Mouse (Mus musculus): ENCODE measurements around the gene Rfx4. TPM values are rescaled to one million over a fixed set of nuclear protein-coding genes. Genes with fewer than 3 reads are reported as not detected.

Rfx4 gene
- polyA plus RNA-seq, 1 experiment from 2014 or later: not detected

- no peak for ATAC-seq (ENCODE audit: low FRiP score, low TSS enrichment)
- Histone ChIP-seq H3K9ac (ENCODE audit: low read length) (no peak overlapping the region), H3K9me3 (ENCODE audit: control insufficient read depth, low read length) (no peaks in the 10 kb centered on the region), H3K36me3 (ENCODE audit: control insufficient read depth, insufficient read depth, low read length) (no peaks in the 10 kb centered on the region), H3K27me3 (ENCODE audit: control insufficient read depth, insufficient read depth, low read length) (no peaks in the 10 kb centered on the region), H3K4me2 (replicated peaks; ENCODE audit: low read depth) (no peak overlapping the region), H3K27ac (replicated peaks) (no peak overlapping the region), H3K4me1 (replicated peaks; ENCODE audit: control insufficient read depth, insufficient read depth) (no peaks in the 10 kb centered on the region), H3K4me3 (ENCODE audit: low read depth, low read length) (no peak overlapping the region)
- no peak for TF ChIP-seq EP300 (optimal IDR thresholded peaks at IDR 0.05)
- TF ChIP-seq CTCF (IDR thresholded peaks at IDR 0.05; ENCODE audit: low read depth): no peak
- DNase-seq (ENCODE audit: low spot score): no peak
- 48% methylated on average over 12 of the region's 12 CpGs for WGBS
Observed at GRCm38 (mm10) chr10:84871285-84871684, 115.4 kb downstream of the Rfx4 start.

- ATAC-seq (ENCODE audit: low FRiP score, low TSS enrichment) (no peak), DNase-seq (ENCODE audit: low spot score) (no peak)
- Histone ChIP-seq H3K9ac (ENCODE audit: low read length) (no peak overlapping the region), H3K9me3 (ENCODE audit: control insufficient read depth, low read length) (no peaks in the 10 kb centered on the region), H3K4me1 (replicated peaks; ENCODE audit: control insufficient read depth, insufficient read depth) (no peaks in the 10 kb centered on the region), H3K4me2 (replicated peaks; ENCODE audit: low read depth) (no peak overlapping the region), H3K27me3 (ENCODE audit: control insufficient read depth, insufficient read depth, low read length) (no peaks in the 10 kb centered on the region), H3K36me3 (ENCODE audit: control insufficient read depth, insufficient read depth, low read length) (no peaks in the 10 kb centered on the region), H3K4me3 (ENCODE audit: low read depth, low read length) (no peak overlapping the region), H3K27ac (replicated peaks) (no peak overlapping the region)
- no peak for TF ChIP-seq CTCF (IDR thresholded peaks at IDR 0.05; ENCODE audit: low read depth)
- no peak for TF ChIP-seq EP300 (optimal IDR thresholded peaks at IDR 0.05)
- WGBS: 53% methylated on average over 4 of the region's 4 CpGs
Observed at GRCm38 (mm10) chr10:84871921-84872320, 116.1 kb downstream of the Rfx4 start.

- no peaks in the 10 kb centered on the region for H3K4me1 ChIP-seq (replicated peaks; ENCODE audit: control insufficient read depth, insufficient read depth)
- no peak overlapping the region for H3K9ac ChIP-seq (ENCODE audit: low read length)
- H3K4me3 ChIP-seq (ENCODE audit: low read depth, low read length): no peak overlapping the region
- no peak for DNase-seq (ENCODE audit: low spot score)
- H3K27ac ChIP-seq (replicated peaks): no peak overlapping the region
- TF ChIP-seq EP300 (optimal IDR thresholded peaks at IDR 0.05): no peak
- 76% methylated on average over 9 of the region's 9 CpGs for WGBS
- H3K36me3 ChIP-seq (ENCODE audit: control insufficient read depth, insufficient read depth, low read length): no peaks in the 10 kb centered on the region
- no peak overlapping the region for H3K4me2 ChIP-seq (replicated peaks; ENCODE audit: low read depth)
- H3K9me3 ChIP-seq (ENCODE audit: control insufficient read depth, low read length): no peaks in the 10 kb centered on the region
- no peaks in the 10 kb centered on the region for H3K27me3 ChIP-seq (ENCODE audit: control insufficient read depth, insufficient read depth, low read length)
- no peak for ATAC-seq (ENCODE audit: low FRiP score, low TSS enrichment)
Observed at GRCm38 (mm10) chr10:84879823-84880571, 124.1 kb downstream of the Rfx4 start.

DNA sequence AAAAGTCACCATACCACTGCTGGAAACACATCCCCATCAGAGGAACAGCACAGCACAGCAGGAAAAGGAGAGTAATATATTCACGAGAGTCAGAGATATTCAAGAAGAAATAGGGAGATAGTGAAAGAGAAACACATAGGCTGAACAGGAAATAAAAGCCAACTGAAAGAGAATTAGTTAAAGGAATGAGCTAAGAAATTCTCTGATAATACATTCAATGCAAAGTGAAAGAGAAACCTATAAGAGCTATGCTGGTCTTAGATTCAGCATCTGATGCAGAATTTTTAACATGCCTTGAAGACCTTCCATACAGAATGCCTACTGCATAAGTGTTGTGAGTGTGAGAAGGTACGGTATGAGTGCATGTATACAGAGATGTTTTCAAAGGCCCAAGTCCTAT, 126.7 kb downstream of the Rfx4 start:
- Histone ChIP-seq H3K4me3 (ENCODE audit: low read depth, low read length) (no peak overlapping the region), H3K9ac (ENCODE audit: low read length) (no peak overlapping the region), H3K36me3 (ENCODE audit: control insufficient read depth, insufficient read depth, low read length) (no peaks in the 10 kb centered on the region), H3K27ac (replicated peaks) (no peak overlapping the region), H3K4me1 (replicated peaks; ENCODE audit: control insufficient read depth, insufficient read depth) (no peaks in the 10 kb centered on the region), H3K9me3 (ENCODE audit: control insufficient read depth, low read length) (no peaks in the 10 kb centered on the region), H3K4me2 (replicated peaks; ENCODE audit: low read depth) (no peak overlapping the region), H3K27me3 (ENCODE audit: control insufficient read depth, insufficient read depth, low read length) (no peaks in the 10 kb centered on the region)
- TF ChIP-seq CTCF (IDR thresholded peaks at IDR 0.05; ENCODE audit: low read depth) (no peak), EP300 (optimal IDR thresholded peaks at IDR 0.05) (no peak)
- 86% methylated on average over 2 of the region's 2 CpGs for WGBS
- ATAC-seq (ENCODE audit: low FRiP score, low TSS enrichment): no peak
- no peak for DNase-seq (ENCODE audit: low spot score)

DNA sequence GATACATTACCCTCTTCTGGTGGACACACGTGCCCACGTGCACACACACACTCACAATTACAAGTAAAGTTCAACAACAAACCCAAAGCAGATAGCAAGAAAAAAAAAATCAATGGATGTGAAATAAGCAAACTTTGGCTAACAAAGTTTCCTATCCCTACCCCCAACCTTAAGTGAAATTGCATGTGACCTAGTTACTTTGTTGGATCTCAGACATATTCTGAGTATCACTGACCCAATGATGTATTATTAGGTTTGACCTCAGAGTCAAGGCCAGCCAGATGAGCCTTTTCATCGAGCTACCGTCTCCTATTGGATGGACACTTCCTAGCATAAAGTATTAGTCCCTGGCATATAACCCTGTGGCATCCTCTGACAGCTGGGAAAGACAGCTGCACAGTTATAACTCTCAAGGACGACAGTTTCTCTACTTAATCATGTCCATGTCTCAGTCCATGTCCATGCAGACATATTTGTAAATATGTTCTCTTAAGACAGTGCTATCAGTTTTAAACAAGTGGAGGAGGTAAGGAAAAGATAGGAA, 129.6 kb downstream of the Rfx4 start:
- H3K36me3 ChIP-seq (ENCODE audit: control insufficient read depth, insufficient read depth, low read length): no peaks in the 10 kb centered on the region
- TF ChIP-seq CTCF (IDR thresholded peaks at IDR 0.05; ENCODE audit: low read depth) (no peak), EP300 (optimal IDR thresholded peaks at IDR 0.05) (no peak)
- H3K27ac ChIP-seq (replicated peaks): no peak overlapping the region
- ATAC-seq (ENCODE audit: low FRiP score, low TSS enrichment) (no peak), DNase-seq (ENCODE audit: low spot score) (no peak)
- H3K4me2 ChIP-seq (replicated peaks; ENCODE audit: low read depth): no peak overlapping the region
- H3K27me3 ChIP-seq (ENCODE audit: control insufficient read depth, insufficient read depth, low read length): no peaks in the 10 kb centered on the region
- no peaks in the 10 kb centered on the region for H3K9me3 ChIP-seq (ENCODE audit: control insufficient read depth, low read length)
- no peak overlapping the region for H3K4me3 ChIP-seq (ENCODE audit: low read depth, low read length)
- WGBS: 50% methylated on average over 5 of the region's 5 CpGs
- H3K9ac ChIP-seq (ENCODE audit: low read length): no peak overlapping the region
- H3K4me1 ChIP-seq (replicated peaks; ENCODE audit: control insufficient read depth, insufficient read depth): no peaks in the 10 kb centered on the region

DNA sequence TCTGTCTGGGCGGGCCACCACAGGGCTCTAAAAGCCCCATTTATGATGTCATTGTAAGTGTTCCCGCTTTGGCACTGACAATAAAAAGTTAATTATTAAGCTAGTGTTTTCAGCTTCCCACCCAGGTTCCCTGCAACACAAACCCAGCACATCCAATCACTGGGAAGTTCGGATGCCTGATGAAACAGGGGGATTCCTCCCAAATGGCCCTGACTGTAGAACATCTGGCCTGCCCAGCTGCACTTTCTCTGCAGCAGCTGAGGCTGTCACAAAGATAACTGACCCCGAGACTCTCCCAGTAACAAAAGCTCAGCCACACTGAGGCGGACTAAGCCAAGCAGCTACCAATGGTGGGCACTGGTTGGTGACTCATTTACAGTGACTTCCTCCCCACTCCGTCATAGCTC, 130.4 kb downstream of the Rfx4 start:
- no peaks in the 10 kb centered on the region for H3K9me3 ChIP-seq (ENCODE audit: control insufficient read depth, low read length)
- no peak overlapping the region for H3K27ac ChIP-seq (replicated peaks)
- no peak for TF ChIP-seq EP300 (optimal IDR thresholded peaks at IDR 0.05)
- TF ChIP-seq CTCF (IDR thresholded peaks at IDR 0.05; ENCODE audit: low read depth): no peak
- no peak overlapping the region for H3K9ac ChIP-seq (ENCODE audit: low read length)
- no peak overlapping the region for H3K4me3 ChIP-seq (ENCODE audit: low read depth, low read length)
- no peaks in the 10 kb centered on the region for H3K27me3 ChIP-seq (ENCODE audit: control insufficient read depth, insufficient read depth, low read length)
- no peaks in the 10 kb centered on the region for H3K36me3 ChIP-seq (ENCODE audit: control insufficient read depth, insufficient read depth, low read length)
- DNase-seq (ENCODE audit: low spot score) (peak; percentile 30), ATAC-seq (ENCODE audit: low FRiP score, low TSS enrichment) (peak; percentile 82)
- 12% methylated on average over 6 of the region's 6 CpGs for WGBS
- no peaks in the 10 kb centered on the region for H3K4me1 ChIP-seq (replicated peaks; ENCODE audit: control insufficient read depth, insufficient read depth)
- 0 out of 2 replicates have a peak overlapping the region, but pooled peaks have one; percentile 31 for H3K4me2 ChIP-seq (replicated peaks; ENCODE audit: low read depth)
